Mouse (Mus musculus) heart, adult 9 months (tissue): ENCODE data around the gene Zfand3.
A peak's percentile ranks its signal among the peaks of the same experiment; 100 is the strongest.

Experiments
- DNase-seq, 2 experiments: peaks; one replicate each; pipeline ENCODE4 v3.0.0; 2022; ENCODE audit warnings: low spot score in 2 of 2

Gene Zfand3

GRCm38 (mm10) chr17:30004203-30005102 lies at the start of gene Zfand3:
Zfand3 (plus strand) TSS chr17:30004733.
- DNase-seq: peak; percentile 97

GRCm38 (mm10) chr17:29955880-29956279 lies 48.7 kb upstream of the Zfand3 start:
- DNase-seq: no peak

GRCm38 (mm10) chr17:29963730-29964259 lies 40.7 kb upstream of the Zfand3 start:
- DNase-seq: no peak

GRCm38 (mm10) chr17:29965506-29965905 lies 39.0 kb upstream of the Zfand3 start:
- DNase-seq: no peak

- no peak for DNase-seq
Observed at GRCm38 (mm10) chr17:29970037-29970555, 34.4 kb upstream of the Zfand3 start, which contains the start of gene Mdga1. Mdga1 (minus strand) TSS chr17:29970087.

- no peak for DNase-seq
Observed at GRCm38 (mm10) chr17:29971761-29972432, 32.6 kb upstream of the Zfand3 start.

- DNase-seq: no peak
Observed at GRCm38 (mm10) chr17:29973226-29973625, 31.3 kb upstream of the Zfand3 start.

- peak; percentile 58 to 83 for DNase-seq
Observed at GRCm38 (mm10) chr17:29975731-29976130, 28.8 kb upstream of the Zfand3 start.

GRCm38 (mm10) chr17:29979020-29979419 lies 25.5 kb upstream of the Zfand3 start:
- DNase-seq: peak in 1 of 2 experiments; percentile 15

- DNase-seq: no peak
Observed at GRCm38 (mm10) chr17:29979841-29980240, 24.7 kb upstream of the Zfand3 start.

GRCm38 (mm10) chr17:29981568-29981967 lies 23.0 kb upstream of the Zfand3 start:
- no peak for DNase-seq

- DNase-seq: no peak
Observed at GRCm38 (mm10) chr17:29983190-29983589, 21.3 kb upstream of the Zfand3 start.

GRCm38 (mm10) chr17:29984931-29985330 lies 19.6 kb upstream of the Zfand3 start:
- no peak for DNase-seq

- DNase-seq: peak in 1 of 2 experiments; percentile 44
Observed at GRCm38 (mm10) chr17:29985534-29985933, 19.0 kb upstream of the Zfand3 start.

- no peak for DNase-seq
Observed at GRCm38 (mm10) chr17:29988141-29988540, 16.4 kb upstream of the Zfand3 start.

- DNase-seq: no peak
Observed at GRCm38 (mm10) chr17:29989653-29990052, 14.9 kb upstream of the Zfand3 start.

GRCm38 (mm10) chr17:29990136-29990535 lies 14.4 kb upstream of the Zfand3 start:
- DNase-seq: no peak

- DNase-seq: no peak
Observed at GRCm38 (mm10) chr17:29990845-29991244, 13.7 kb upstream of the Zfand3 start.

GRCm38 (mm10) chr17:29993488-29993887 lies 11.0 kb upstream of the Zfand3 start:
- DNase-seq: no peak

- no peak for DNase-seq
Observed at GRCm38 (mm10) chr17:29994011-29994410, 10.5 kb upstream of the Zfand3 start.

GRCm38 (mm10) chr17:29994459-29994858 lies 10.1 kb upstream of the Zfand3 start:
- DNase-seq: no peak

GRCm38 (mm10) chr17:29995986-29996385 lies 8.5 kb upstream of the Zfand3 start:
- no peak for DNase-seq
